12 mouse cellular contexts compared by ENCODE assay signal in the genomic region with DNA sequence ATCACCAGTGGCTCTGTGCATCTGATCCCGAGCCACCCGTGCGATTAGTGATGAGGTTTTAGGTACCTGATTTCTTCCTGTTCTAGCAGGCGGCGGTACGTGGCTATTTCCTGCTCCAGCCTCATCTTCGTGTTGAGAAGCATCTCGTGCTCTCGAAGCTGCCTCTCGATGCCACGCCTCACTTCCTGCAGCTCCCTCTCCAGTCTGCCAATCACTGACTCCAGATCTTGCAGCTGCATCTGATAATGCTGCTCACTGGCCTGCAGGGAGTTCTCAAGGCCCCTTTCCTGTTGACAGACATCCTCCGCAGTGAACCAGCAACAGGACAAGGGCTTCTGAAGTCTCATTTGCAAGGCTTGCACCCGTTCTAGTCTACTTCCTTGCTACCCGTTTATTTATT. TPM values are rescaled to one million over a fixed set of nuclear protein-coding genes. Genes with fewer than 3 reads are reported as not detected.
DNase-seq lines count a peak whose midpoint lies in the region; ATAC-seq and TF ChIP-seq lines count a peak whose summit lies in the region.
"Had no signal": no experiment of that assay in that cellular context is flagged by ENCODE, and none has a peak within 500 bp of the region (broad histone marks: within the 10 kb centered on the region; RNA-seq: fewer than 3 reads in every experiment).

No protein-coding gene starts in this region.

- no peak overlapping the region for H3K4me3 ChIP-seq in heart, postnatal 0 days (ENCODE audit: low read depth, low read length)
- H3K4me3 ChIP-seq: limb, embryonic 12.5 days had no signal

- intact Hi-C loops in heart, postnatal 14 days (cut with DNase I) = no loop called here

- no peak overlapping the region for H3K4me2 ChIP-seq in heart, postnatal 0 days (ENCODE audit: low read depth, low read length)
- H3K4me2 ChIP-seq: limb, embryonic 12.5 days; midbrain, embryonic 11.5 days had no signal

- no peak for TF ChIP-seq CTCF in heart, postnatal 0 days (IDR thresholded peaks at IDR 0.05; ENCODE audit: low read depth)

- no peak overlapping the region for H3K9ac ChIP-seq in heart, postnatal 0 days (replicated peaks; ENCODE audit: low read depth, low read length)
- H3K9ac ChIP-seq: limb, embryonic 12.5 days had no signal

- no peaks in the 10 kb centered on the region for H3K27me3 ChIP-seq in heart, postnatal 0 days (ENCODE audit: control insufficient read depth, insufficient read depth, low read length)
- H3K27me3 ChIP-seq: limb, embryonic 12.5 days had no signal

- peak; percentile 19 for DNase-seq in heart, postnatal 0 days (ENCODE audit: low spot score)
- DNase-seq in heart, postnatal 14 days = no peak
- peak; percentile 77 for DNase-seq in thymus, postnatal 25 days
- DNase-seq in frontal cortex, postnatal 10 days (ENCODE audit: low spot score in 2 of 2) = no peak
- no peak for DNase-seq in adrenal gland, postnatal 10 days
- DNase-seq in layer of hippocampus, adult 18-20 months (ENCODE audit: low spot score in 2 of 2) = no peak

- TF ChIP-seq EP300 in heart, postnatal 0 days (IDR thresholded peaks at IDR 0.05; ENCODE audit: low read depth) = no peak

- 25% methylated on average over 14 of the region's 14 CpGs for WGBS in heart, postnatal 0 days

- H3K9me3 ChIP-seq in heart, postnatal 0 days (replicated peaks; ENCODE audit: control insufficient read depth, low read length) = no peaks in the 10 kb centered on the region
- H3K9me3 ChIP-seq: limb, embryonic 12.5 days had no signal

- H3K36me3 ChIP-seq in heart, postnatal 0 days (replicated peaks; ENCODE audit: control insufficient read depth, insufficient read depth, low read length) = no peaks in the 10 kb centered on the region
- H3K36me3 ChIP-seq: limb, embryonic 12.5 days had no signal

- peaks cover 3% of the 10 kb centered on the region; the same call in 1 of the 2 replicates for H3K4me1 ChIP-seq in heart, postnatal 0 days (ENCODE audit: control insufficient read depth, insufficient read depth)
- H3K4me1 ChIP-seq: limb, embryonic 12.5 days had no signal

- ATAC-seq in heart, postnatal 0 days (ENCODE audit: insufficient read depth, low read depth) = no peak
- ATAC-seq in common myeloid progenitor, adult 5-6 weeks (replicated peaks; ENCODE audit: low read depth, poor library complexity, severe bottlenecking) = peak; percentile 72
- ATAC-seq in monocyte, adult 5-6 weeks (replicated peaks; ENCODE audit: insufficient number of reproducible peaks, low FRiP score, low TSS enrichment, poor library complexity, severe bottlenecking) = peak; percentile 78

- no peak overlapping the region for H3K27ac ChIP-seq in heart, postnatal 0 days (ENCODE audit: low read depth)
- H3K27ac ChIP-seq: limb, embryonic 12.5 days had no signal

RNA-seq across cellular contexts. Expression of a gene that starts 5.4 kb away (rescaled TPM):
- 4.5 and 5.7 TPM in 2 replicates for total RNA-seq in heart, postnatal 0 days (2014; rRNA removed; ENCODE audit: low replicate concordance)
- 6.9 and 7.9 TPM in 2 replicates for polyA plus RNA-seq in heart, postnatal 0 days (2015; fragmentation: Nextera tagmentation; extraction: Ambion mirVana)
- total RNA-seq in heart, postnatal 14 days (2021) = 10 to 100 TPM; 22.2 to 26.2 TPM
- total RNA-seq in common myeloid progenitor, adult 5-6 weeks (2017) = not detected in 2 replicates
- total RNA-seq in monocyte, adult 5-6 weeks (2017) = 0.64 to 3.8 TPM (median 1.7 TPM) in 3 replicates
- 1 to 10 TPM; 1.8 to 3.3 TPM for total RNA-seq in adrenal gland, postnatal 10 days (2021)
- 10 to 100 TPM; 22.1 to 24.5 TPM for total RNA-seq in layer of hippocampus, adult 18-20 months (2021)

RNA-seq across cellular contexts. Expression of a gene that starts 7.7 kb away (rescaled TPM):
- total RNA-seq in heart, postnatal 0 days (2014; rRNA removed; ENCODE audit: low replicate concordance) = 53.6 and 96.9 TPM in 2 replicates
- polyA plus RNA-seq in heart, postnatal 0 days (2015; fragmentation: Nextera tagmentation; extraction: Ambion mirVana) = 115 and 126 TPM in 2 replicates
- total RNA-seq in heart, postnatal 14 days (2021) = 10 to 100 TPM; 49.2 to 55.7 TPM
- 222 and 341 TPM in 2 replicates for total RNA-seq in common myeloid progenitor, adult 5-6 weeks (2017)
- total RNA-seq in monocyte, adult 5-6 weeks (2017) = 270 to 349 TPM (median 329 TPM) in 3 replicates
- total RNA-seq in adrenal gland, postnatal 10 days (2021) = 10 to 100 TPM; 53.6 to 64.9 TPM
- total RNA-seq in layer of hippocampus, adult 18-20 months (2021) = 10 to 100 TPM; 54.5 to 55.7 TPM

RNA-seq across cellular contexts. Expression of a gene that starts 46.6 kb away (rescaled TPM):
- total RNA-seq in heart, postnatal 0 days (2014; rRNA removed; ENCODE audit: low replicate concordance) = not detected in 2 replicates
- polyA plus RNA-seq in heart, postnatal 0 days (2015; fragmentation: Nextera tagmentation; extraction: Ambion mirVana) = not detected in 2 replicates
- not detected for total RNA-seq in heart, postnatal 14 days (2021)
- not detected in 2 replicates for total RNA-seq in common myeloid progenitor, adult 5-6 weeks (2017)
- total RNA-seq in monocyte, adult 5-6 weeks (2017) = not detected in 3 replicates
- total RNA-seq in adrenal gland, postnatal 10 days (2021) = not detected
- total RNA-seq in layer of hippocampus, adult 18-20 months (2021) = not detected
- polyA plus RNA-seq: heart, embryonic 14.5 days; kidney, embryonic 16.5 days; midbrain, embryonic 11.5 days had no signal

Comparison
In these comparisons a context has a peak if more than half of its experiments do, and no peak if none do; other contexts are left out.
1. DNase-seq: peak in heart, postnatal 0 days (single experiment) and thymus, postnatal 25 days (single experiment); none in heart, postnatal 14 days (0 of 2), frontal cortex, postnatal 10 days (0 of 2), adrenal gland, postnatal 10 days (single experiment) and layer of hippocampus, adult 18-20 months (0 of 2).